ENCODE assay signal across 8 mouse cellular contexts in the genomic region with DNA sequence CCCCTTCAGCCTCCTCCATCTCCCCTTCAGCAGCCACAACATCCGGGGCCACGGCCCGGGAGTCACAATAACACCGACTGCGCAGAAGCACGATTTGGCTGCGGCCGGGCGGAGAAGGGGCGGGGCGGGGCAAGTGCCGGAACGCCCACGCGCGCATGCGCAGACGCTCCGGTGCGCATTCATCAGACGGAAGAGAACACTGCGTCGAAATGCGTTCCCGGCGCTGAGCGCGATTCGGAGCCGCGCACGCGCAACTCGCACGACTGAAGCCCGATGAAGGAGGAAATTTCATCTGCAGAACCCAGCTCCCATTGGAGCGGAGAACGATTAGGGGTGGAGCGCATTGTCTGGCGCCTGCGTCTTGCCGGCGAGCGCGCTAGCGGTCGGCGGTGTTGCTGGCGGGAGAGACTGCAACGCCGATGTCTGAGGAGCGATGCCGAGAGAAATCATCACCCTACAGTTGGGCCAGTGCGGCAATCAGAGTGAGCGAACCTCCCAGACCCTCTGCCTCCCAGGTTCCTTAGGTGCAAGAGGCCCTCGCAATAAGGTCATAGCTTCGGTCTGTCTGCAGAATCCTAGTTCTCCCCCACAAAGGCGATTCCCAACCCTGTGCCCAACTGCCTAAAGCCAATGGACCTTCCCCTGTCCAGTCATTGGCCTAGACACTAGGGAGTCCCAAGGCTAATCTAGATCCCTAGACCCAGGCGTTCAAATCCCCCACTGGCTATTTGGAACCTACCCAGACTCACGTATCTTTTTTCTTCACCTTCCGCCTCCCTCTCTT. TPM values are rescaled to one million over a fixed set of nuclear protein-coding genes. Genes with fewer than 3 reads are reported as not detected.
DNase-seq lines count a peak whose midpoint lies in the region; ATAC-seq lines count a peak whose summit lies in the region.

A gene (minus strand): TSS at position 133 of the 784 bp plus-strand sequence.
A gene (plus strand): TSS at position 178 of the 784 bp plus-strand sequence.

- DNase-seq in R1 (ENCODE audit: low read depth, low spot score): peak; percentile 99
- DNase-seq in cerebellum, postnatal 25 days: peak; percentile 100
- DNase-seq in frontal cortex, postnatal 25 days (ENCODE audit: low spot score in 2 of 2): peak; percentile 98 to 99
- DNase-seq in hindbrain, embryonic 14.5 days (ENCODE audit: low spot score): peak; percentile 100
- peak; percentile 99 for DNase-seq in layer of hippocampus, postnatal 36 days
- peak; percentile 98 for DNase-seq in lung, postnatal 36 days
- DNase-seq in retina, postnatal 1 day: peak; percentile 100
- DNase-seq in urinary bladder, adult 18-20 months (ENCODE audit: low spot score in 2 of 2): peak; percentile 94 to 97

- H3K4me2 ChIP-seq in hindbrain, embryonic 14.5 days (replicated peaks): peak within 1 kb of the TSS; percentile 94

- H3K27me3 ChIP-seq in hindbrain, embryonic 14.5 days (ENCODE audit: control insufficient read depth, insufficient read depth, low read length): no peaks in the 10 kb centered on the region

- peak within 1 kb of the TSS; percentile 89 for H3K9ac ChIP-seq in hindbrain, embryonic 14.5 days

- peaks cover 19% of the 10 kb centered on the region for H3K36me3 ChIP-seq in hindbrain, embryonic 14.5 days (replicated peaks; ENCODE audit: control insufficient read depth, insufficient read depth)

- H3K4me3 ChIP-seq in hindbrain, embryonic 14.5 days (replicated peaks; ENCODE audit: low read length): peak within 1 kb of the TSS; percentile 85

- peak; percentile 94 for ATAC-seq in hindbrain, embryonic 14.5 days (ENCODE audit: low FRiP score)

- H3K27ac ChIP-seq in hindbrain, embryonic 14.5 days: peak within 1 kb of the TSS; percentile 89

- under 1% methylated on average over 61 of the region's 61 CpGs for WGBS in hindbrain, embryonic 14.5 days

- H3K9me3 ChIP-seq in hindbrain, embryonic 14.5 days (ENCODE audit: control insufficient read depth, low read length): no peaks in the 10 kb centered on the region

- H3K4me1 ChIP-seq in hindbrain, embryonic 14.5 days (replicated peaks; ENCODE audit: control insufficient read depth, insufficient read depth, low read length): peaks cover 33% of the 10 kb centered on the region

RNA-seq across cellular contexts. Expression of the first gene that starts in this region (rescaled TPM):
- polyA plus RNA-seq in hindbrain, embryonic 14.5 days (2014; fragmentation: Nextera tagmentation; extraction: Ambion mirVana): 13.0 and 14.2 TPM in 2 replicates
- 10 to 100 TPM; 58.7 to 61.1 TPM for total RNA-seq in layer of hippocampus, postnatal 36 days (2021)

RNA-seq across cellular contexts. Expression of the second gene that starts in this region (rescaled TPM):
- polyA plus RNA-seq in hindbrain, embryonic 14.5 days (2014; fragmentation: Nextera tagmentation; extraction: Ambion mirVana): 64.0 and 64.1 TPM in 2 replicates
- total RNA-seq in layer of hippocampus, postnatal 36 days (2021): 10 to 100 TPM; 39.7 to 41.8 TPM

Comparison
In these comparisons a context has a peak if more than half of its experiments do, and no peak if none do; other contexts are left out.
1. Peak in every context shown above with its lines: DNase-seq, ATAC-seq, H3K4me3 ChIP-seq and H3K27ac ChIP-seq.